Mouse (Mus musculus) heart, adult 2 months (tissue): ENCODE data around the gene Yju2.

Experiments used
- CTCF ChIP-seq: fragments of 200-600 bp; IDR thresholded peaks from 2 replicates; pipeline ENCODE4 v1.8.1; 2022; ENCODE audit warnings: antibody characterized with exemption, mild to moderate bottlenecking, moderate library complexity
- EP300 ChIP-seq: fragments of 200-500 bp; IDR thresholded peaks from 2 replicates; pipeline ENCODE4 v1.6.1; 2011; ENCODE audit warnings: low read depth, low read length, control low read depth; ENCODE audit not compliant: insufficient read depth
- POLR2A ChIP-seq: fragments of 200-500 bp; IDR thresholded peaks from 2 replicates; pipeline ENCODE4 v1.6.1; 2011; ENCODE audit warnings: mild to moderate bottlenecking, low read depth, low read length, control low read depth; ENCODE audit not compliant: insufficient read depth

DNA sequence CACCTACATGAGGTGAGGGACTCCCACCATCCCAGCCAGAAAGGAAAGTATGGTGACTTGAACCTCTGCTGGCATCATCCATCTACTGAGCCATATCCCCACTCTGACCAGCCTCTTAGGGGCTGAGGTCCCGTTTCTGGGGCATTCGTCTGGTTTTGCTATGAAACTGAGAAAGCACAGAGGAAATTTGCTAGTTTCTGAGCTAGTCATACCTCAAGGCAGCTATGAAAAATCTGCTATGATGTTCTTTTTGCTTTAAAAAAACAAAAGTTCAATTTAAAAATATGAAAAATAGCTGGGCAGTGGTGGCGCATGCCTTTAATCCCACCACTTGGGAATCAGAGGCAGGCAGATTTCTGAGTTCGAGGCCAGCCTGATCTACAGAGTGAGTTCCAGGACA, 10.3 kb upstream of the Yju2 start:
- TF ChIP-seq POLR2A (no peak), EP300 (no peak), CTCF (no peak)
